In the genomic region with DNA sequence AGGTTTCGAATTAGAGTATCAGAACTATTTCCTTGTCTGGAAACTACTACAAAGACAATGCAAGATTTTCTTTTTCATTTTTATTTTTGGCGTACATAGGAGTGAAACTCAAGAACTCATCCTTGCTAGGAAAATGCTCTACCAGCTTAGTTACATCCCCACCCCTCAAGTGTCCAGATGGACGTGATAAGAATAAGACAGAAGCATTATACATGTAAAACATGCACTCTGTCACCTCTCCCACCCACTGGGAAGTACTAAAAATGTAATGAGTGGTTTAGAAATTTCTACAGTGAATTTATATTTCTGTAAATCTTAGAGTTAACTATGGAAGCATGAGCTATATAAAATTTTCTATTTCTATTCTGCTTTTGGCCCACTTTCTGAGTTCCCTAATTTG, we compare ENCODE assay signal across 22 mouse cellular contexts.
DNase-seq lines count a peak whose midpoint lies in the region; ATAC-seq and TF ChIP-seq lines count a peak whose summit lies in the region.
"Had no signal": no experiment of that assay in that cellular context is flagged by ENCODE, and none has a peak within 500 bp of the region (broad histone marks: within the 10 kb centered on the region; RNA-seq: fewer than 3 reads in every experiment).

No protein-coding gene starts in this region.

- H3K27me3 ChIP-seq in lung, postnatal 0 days (replicated peaks; ENCODE audit: insufficient read depth, low read length), result no peaks in the 10 kb centered on the region
- H3K27me3 ChIP-seq: CH12.LX; forebrain, embryonic 13.5 days; hindbrain, embryonic 12.5 days had no signal

- H3K4me2 ChIP-seq in lung, postnatal 0 days (replicated peaks; ENCODE audit: low read depth, low read length), result no peak overlapping the region
- H3K4me2 ChIP-seq: forebrain, embryonic 13.5 days; hindbrain, embryonic 12.5 days had no signal

- TF ChIP-seq EP300 in lung, postnatal 0 days (IDR thresholded peaks at IDR 0.05), result no peak

- no peak overlapping the region for H3K27ac ChIP-seq in lung, postnatal 0 days (ENCODE audit: low read length)
- H3K27ac ChIP-seq: embryonic facial prominence, embryonic 10.5 days; forebrain, embryonic 13.5 days; heart, embryonic 10.5 days; hindbrain, embryonic 12.5 days had no signal

- intact Hi-C loops in left cerebral cortex, postnatal 14 days (cut with DNase I), result no loop called here

- ATAC-seq in lung, postnatal 0 days, result no peak
- ATAC-seq: activated CD4-positive, CD25-positive, alpha-beta regulatory T cell, adult 4 months; forebrain, embryonic 13.5 days; hindbrain, embryonic 16.5 days; Patski had no signal

- DNase-seq in frontal cortex, adult 2 months (ENCODE audit: extremely low spot score in 1 of 2, low spot score in 1 of 2), result peak; percentile 46 to 51
- DNase-seq in frontal cortex, postnatal 25 days (ENCODE audit: low spot score in 2 of 2), result no peak
- DNase-seq in right cerebral cortex, adult 2 months (ENCODE audit: low spot score in 2 of 2), result peak; percentile 14 to 34
- DNase-seq in right cerebral cortex, postnatal 25 days, result no peak
- DNase-seq in left cerebral cortex, postnatal 14 days (ENCODE audit: low spot score in 2 of 2), result peak; percentile 15 to 34
- DNase-seq in lung, postnatal 0 days (ENCODE audit: low spot score), result no peak
- DNase-seq: adrenal gland, postnatal 14 days; cerebellum, adult 18-20 months; cerebellum, adult 9-11 months; cerebellum, postnatal 36 days; gastrocnemius, postnatal 36 days; heart, adult 18-20 months; heart, postnatal 10 days; heart, postnatal 4 days had no signal

- no peaks in the 10 kb centered on the region for H3K4me1 ChIP-seq in lung, postnatal 0 days (ENCODE audit: insufficient read depth, low read depth, low read length)
- H3K4me1 ChIP-seq: embryonic facial prominence, embryonic 10.5 days; forebrain, embryonic 13.5 days; heart, embryonic 10.5 days; hindbrain, embryonic 12.5 days had no signal

- no peaks in the 10 kb centered on the region for H3K9me3 ChIP-seq in lung, postnatal 0 days (ENCODE audit: low read length)
- H3K9me3 ChIP-seq: embryonic facial prominence, embryonic 10.5 days; forebrain, embryonic 13.5 days; heart, embryonic 10.5 days; hindbrain, embryonic 12.5 days had no signal

- H3K4me3 ChIP-seq in lung, postnatal 0 days (ENCODE audit: low read depth, low read length), result no peak overlapping the region
- H3K4me3 ChIP-seq: embryonic facial prominence, embryonic 10.5 days; forebrain, embryonic 13.5 days; heart, embryonic 10.5 days; hindbrain, embryonic 12.5 days had no signal

- no peak overlapping the region for H3K9ac ChIP-seq in lung, postnatal 0 days (replicated peaks; ENCODE audit: low read depth)
- H3K9ac ChIP-seq: forebrain, embryonic 13.5 days; hindbrain, embryonic 12.5 days had no signal

- H3K36me3 ChIP-seq in lung, postnatal 0 days (ENCODE audit: insufficient read depth, low read length), result no peaks in the 10 kb centered on the region
- H3K36me3 ChIP-seq: embryonic facial prominence, embryonic 10.5 days; heart, embryonic 10.5 days; hindbrain, embryonic 12.5 days had no signal

- 73% methylated on average over 3 of the region's 3 CpGs for WGBS in lung, postnatal 0 days

- no peak for TF ChIP-seq CTCF in lung, postnatal 0 days (IDR thresholded peaks at IDR 0.05)

Comparison
In these comparisons a context has a peak if more than half of its experiments do, and no peak if none do; other contexts are left out.
1. DNase-seq: peak in frontal cortex, adult 2 months (2 of 2), right cerebral cortex, adult 2 months (2 of 2) and left cerebral cortex, postnatal 14 days (2 of 2); none in frontal cortex, postnatal 25 days (0 of 2), right cerebral cortex, postnatal 25 days (single experiment) and lung, postnatal 0 days (single experiment).